Mouse (Mus musculus): ENCODE measurements at regions not wholly inside any gene's neighbourhood (a gene's known extent, or its start where the extent isn't known, plus 50 kb on each side); places are given as distances from the start of the nearest gene placed in this dataset.

DNA sequence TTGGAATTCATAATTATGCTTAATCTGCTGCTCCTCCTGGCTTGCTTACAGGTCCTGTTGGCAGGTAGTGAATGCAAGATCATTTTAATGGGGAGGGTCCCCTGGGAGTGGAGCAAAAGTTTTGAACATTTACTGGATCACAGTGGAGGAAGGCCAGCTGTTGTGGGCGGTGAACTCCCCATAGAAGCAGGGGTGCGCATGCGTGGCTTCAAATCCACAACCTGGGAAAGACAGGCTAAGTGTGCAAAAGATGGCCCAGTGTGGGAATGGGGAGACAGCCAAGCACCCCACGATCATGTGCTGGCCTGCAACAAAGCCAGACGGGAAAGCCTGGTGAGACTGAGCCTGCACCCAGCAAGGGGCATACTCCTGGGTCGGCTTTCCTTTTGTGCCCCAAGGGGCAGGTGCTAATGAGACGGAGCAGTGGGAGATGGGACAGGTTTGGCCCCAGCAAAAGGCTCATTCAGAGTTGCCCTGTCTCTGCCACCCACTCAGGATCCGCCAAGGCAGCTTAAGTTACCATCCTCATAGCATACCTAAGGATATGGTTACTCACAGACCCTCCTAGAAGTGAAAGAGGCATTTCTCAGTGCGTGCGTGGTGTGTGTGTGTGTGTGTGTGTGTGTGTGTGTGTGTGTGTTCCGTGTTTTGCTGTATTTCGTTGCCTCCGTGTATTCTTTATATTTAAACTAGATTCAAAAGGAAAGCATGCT, 412.3 kb downstream of the Epha4 start:
- no peak for TF ChIP-seq CTCF (IDR thresholded peaks at IDR 0.05; ENCODE audit: low read depth)
- no peak for TF ChIP-seq EP300 (IDR thresholded peaks at IDR 0.05; ENCODE audit: low read depth)

Measured in heart, postnatal 0 days (tissue).